Mouse (Mus musculus): ENCODE measurements around the gene Hnrnpa1.

Gene Hnrnpa1

DNA sequence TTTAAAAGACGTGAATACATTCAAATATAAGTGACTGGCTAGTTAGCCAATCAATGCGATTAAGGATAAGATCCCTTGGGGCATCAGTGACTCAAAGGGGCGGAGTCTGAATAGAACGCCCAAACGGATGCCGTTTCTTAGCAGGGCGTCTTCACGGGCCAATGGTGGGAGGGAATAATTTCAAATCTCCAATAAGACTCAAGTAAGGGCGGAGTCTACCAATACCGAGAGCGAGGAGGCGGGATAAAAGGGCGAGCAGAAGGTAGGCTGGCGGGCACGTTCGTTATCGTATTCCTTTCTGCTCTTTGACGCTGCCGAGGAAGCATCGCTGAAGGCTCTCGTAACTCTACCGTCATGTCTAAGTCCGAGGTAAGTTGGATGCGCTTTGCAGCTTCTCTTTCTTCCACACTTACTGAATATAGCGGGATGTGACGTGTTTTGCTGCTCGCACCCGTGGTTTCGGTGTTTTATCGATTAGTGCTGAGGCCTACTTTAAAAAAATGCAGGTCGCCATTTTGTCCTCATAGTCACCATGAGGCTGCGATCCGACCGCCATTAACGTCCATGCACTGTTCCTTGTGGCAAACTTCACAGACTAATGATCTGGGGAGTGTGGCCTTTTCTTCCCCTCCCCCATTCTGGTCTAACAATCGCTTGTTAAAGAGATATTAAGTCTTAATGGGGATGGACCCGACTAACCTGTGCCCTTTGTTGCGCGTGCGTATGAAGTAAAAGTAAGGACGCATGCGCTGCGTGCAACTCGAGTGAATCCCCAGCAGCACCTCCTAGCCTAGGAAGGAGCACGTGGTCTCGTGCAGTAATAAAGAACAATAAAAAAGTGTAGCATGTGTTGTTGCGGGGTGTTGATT is at the start of gene Hnrnpa1:
Hnrnpa1 (plus strand) TSS at position 273 of the 869 bp plus-strand sequence.
- peak; percentile 98 for DNase-seq (ENCODE audit: low read depth, low spot score)

DNA sequence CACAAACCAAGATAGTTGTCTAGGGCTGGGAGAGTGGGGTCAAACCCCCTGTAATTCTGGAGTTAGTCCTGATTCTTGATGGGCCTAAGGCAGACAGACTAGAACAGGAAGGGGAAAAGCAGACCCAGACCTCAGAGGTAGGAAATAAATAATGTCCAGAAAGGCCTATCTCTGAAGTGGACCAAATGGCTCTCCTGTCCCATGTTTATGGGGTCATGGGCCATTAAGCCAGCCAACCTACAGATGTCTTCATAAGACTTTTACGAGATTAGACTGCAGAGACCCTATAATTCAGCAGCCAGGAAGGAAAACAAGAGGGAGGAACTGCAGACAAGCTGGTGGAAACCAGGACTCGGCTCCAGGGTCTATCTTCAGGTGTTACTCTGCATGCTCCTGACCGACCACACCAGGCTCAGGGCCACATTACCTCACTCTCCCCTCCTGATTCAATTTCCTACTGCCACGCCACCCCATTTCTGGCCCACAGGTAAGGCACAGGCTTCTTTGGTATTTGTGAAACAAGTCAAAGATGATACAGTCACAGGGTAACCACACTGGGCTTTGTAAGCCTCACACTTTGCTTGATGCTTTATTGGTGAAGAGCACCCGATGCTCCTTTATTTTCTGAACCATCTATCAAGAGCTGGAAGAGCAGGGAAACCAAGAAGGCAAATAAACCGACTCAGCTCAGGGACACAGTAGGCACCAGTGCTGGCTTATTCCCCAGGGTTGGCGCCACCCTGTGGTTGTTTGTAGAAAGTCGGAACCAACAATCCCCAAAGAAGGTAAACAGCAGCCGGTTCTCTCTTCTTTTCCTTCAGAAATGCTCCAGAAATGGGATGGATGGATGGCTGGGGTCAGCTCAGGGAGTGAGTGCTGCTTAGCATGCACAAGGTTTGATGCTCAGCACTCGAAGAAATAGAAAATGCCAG is 49.4 kb upstream of the Hnrnpa1 start:
- DNase-seq (ENCODE audit: low read depth, low spot score) = no peak

DNA sequence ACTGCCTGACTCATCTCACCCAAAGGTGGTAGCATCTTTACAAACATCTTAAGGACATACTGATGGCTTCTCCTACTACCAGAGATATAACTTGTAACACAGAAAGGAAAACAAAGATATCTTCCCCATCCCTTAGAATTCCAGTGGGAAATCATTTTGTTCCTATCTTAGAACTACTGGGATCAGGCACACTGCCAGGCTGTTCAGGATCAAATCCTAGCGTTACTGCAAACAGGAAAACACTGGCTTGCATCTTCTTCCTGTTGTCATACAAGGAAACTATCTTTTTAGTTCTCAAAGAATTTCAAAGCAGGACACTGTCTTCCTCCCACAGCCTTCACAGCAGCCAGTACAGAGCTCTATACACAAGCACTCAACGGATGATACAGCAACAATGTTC is 46.6 kb upstream of the Hnrnpa1 start:
- DNase-seq (ENCODE audit: low read depth, low spot score) = no peak

DNA sequence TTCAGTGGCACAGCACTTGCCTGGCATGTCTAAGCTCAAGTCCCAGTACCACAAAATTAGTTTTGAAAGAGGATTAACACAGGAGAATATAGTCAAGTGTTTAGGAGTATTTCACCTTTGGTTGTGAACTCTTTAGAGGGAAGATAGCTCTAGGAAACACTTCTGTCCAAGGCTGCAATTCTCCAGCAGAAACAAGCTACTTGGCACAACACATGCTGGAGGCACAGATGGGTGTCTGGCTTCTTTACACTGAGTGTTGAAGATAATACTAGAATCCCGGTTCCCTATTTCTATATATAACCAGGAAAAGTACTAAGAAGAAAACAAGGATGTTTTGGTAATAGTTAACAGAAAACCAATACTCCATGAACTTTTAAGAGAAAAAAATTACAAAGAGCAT is 43.4 kb upstream of the Hnrnpa1 start:
- no peak for DNase-seq (ENCODE audit: low read depth, low spot score)

DNA sequence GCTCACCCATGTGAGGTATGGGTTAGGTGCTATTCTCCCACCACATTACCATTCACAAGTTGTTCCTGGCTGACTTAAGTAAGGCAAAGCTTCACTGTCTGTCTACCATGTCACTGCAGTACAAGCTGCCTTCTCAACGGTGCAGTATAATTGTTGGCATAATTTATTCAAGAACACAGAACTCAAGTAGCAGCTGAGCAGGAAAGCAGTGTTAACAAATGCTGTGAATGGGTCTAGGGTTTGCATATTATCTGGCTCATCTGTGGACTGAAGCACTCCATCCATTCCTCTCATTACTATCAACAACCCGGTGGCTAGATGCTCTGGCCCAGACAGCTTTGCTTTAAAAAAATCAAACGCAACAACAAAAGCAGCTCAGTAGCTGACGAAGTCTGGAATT is 42.4 kb upstream of the Hnrnpa1 start:
- no peak for DNase-seq (ENCODE audit: low read depth, low spot score)

DNA sequence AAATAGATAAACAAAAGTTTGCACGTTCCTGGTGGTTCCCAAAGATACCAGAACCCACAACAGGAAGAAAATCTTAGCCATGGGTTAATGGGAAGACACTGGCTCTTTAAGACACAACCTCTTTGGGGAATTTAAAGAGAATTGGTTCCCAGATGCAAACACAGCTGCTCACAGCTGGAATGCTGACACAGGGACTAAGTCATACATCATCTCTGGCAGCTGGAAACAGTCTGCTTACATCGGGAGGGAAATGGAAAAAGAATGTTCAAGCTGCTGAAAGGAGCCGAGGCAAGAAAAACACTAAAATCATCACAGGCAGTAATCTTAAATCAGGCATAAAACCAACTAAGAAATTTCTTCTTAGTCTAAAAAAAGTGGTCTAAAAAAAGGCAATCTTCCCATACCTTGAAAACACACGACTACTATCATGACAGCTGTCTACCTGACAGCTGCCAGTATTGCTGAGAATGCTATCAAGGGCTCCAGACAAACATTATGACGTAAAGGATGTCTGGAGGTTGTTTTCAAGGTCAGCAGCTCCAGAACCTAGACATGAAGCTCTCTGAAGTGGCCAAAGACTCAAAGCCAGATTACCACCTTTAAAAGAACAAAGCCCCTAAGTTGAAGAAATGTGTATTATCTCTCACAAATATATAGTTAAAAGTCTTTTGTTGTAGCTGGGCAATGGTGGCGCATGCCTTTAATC is 38.0 kb upstream of the Hnrnpa1 start:
- no peak for DNase-seq (ENCODE audit: low read depth, low spot score)

DNA sequence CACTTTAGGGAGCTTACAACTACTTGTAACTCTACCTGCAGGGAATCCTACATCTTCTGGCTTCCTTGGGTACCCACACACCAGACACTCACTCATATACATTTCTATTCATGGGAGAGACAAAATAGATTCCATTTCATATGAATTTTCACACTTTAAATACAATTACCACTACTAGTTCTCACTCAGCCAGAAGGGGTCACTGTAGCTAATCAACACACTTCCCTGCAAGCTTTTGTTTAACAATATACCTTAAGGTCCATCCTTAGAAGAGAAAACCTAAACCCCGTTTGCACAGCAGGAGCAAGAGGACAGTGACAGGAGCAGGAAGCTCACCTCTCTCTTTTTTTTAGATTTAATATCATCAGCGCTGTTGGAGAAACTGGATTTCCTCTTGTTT is 35.1 kb upstream of the Hnrnpa1 start:
- no peak for DNase-seq (ENCODE audit: low read depth, low spot score)

DNA sequence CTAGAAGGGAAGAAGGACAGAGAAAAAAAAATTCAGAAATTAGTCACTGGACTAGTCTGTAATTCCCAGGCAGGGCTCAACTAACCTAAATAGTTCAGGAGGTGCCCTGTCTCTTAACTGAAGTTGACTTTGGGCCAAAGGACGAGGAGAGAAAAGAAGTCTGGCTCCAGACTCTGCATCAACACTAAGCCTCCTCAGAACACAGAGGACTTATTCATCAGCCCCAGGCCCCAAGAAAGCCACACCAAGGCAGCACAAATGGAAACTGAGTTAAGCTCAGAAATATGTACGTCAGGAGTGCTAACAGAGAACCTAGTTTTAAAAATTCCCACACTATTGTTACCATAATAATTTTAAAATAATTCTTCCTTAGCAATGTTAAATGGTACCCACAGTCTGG is 26.1 kb upstream of the Hnrnpa1 start:
- DNase-seq (ENCODE audit: low read depth, low spot score) = no peak

DNA sequence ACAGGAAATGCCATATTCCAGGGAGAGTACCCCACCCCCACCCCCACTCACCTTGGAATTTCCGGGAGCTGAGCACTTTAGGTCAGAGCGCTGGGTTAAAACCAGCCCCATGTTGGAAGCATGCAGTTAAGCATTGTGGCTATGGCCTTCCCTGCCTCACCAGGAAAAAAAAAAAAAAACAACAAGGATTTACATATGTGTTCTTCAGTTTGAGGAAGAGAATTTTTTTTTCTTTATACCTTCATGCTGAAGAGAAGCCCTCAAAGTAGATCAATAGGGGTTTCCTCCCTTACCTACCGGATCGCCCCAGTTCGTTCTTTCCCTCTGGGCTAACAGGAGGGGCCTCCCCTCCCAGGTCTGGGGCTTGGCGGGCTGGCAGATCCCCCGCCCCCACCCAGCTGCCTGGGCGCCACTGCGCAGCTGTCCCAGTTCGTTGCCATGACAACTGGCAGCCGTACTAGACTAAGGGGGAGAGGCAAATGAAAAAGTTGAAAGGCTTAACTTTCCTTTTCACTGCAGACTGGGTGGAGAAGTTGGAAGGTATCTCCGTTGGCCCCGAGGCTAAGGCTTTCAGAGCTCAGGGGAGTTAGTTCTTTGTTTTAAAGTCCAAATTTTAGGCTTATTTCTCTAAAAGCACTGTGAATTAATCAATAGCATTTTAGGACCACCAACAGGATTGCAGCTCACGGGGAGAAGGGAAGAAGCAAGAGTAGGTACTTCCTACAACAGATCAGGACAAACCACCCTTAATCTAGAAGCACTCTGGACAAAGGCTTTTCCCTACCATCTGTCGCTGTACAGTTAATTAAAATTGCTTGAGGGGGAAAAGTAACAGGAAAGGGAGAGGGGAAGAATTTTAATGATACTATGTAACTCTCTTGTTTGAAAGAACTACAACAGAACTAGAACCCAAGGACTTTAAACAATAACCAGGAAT is 25.0 kb upstream of the Hnrnpa1 start:
- peak; percentile 13 for DNase-seq (ENCODE audit: low read depth, low spot score)

DNA sequence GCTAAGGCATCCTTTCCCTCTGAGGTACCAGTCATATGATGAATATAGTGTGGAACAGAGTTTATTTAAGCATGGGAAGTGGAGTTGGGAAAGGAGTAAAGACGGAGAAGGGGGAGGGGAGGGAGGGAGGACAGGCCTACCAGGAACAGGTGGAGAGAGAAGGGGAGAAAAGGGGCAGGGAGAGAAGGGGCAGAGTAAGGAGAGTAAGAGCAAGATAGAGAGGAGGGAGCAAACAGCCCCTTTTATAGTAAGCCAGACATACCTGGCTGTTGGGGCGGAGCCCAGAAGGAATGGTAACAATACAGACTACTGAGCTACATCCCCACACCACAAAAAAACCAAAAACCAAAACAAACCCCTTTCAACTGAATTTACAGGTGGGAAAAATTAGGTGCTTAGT is 24.2 kb upstream of the Hnrnpa1 start:
- no peak for DNase-seq (ENCODE audit: low read depth, low spot score)

DNA sequence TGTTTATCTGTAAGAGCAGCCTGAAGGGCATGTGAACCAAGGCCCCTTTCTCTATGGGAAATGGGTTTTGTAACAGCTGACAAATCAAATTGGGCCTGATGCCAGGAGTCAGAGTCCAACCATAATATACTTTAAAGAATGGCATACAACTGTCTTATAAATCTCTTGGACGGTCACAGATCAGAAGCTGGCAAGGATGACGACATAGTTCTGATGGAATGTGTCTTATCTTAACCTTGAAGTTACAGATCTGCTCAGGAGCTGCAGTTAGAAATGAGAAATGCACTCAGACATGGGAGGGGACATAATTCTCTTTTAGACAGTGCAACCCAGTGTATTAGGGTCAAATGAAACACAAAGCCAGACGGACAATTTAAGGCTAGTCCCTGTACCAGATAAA is 19.4 kb upstream of the Hnrnpa1 start:
- DNase-seq (ENCODE audit: low read depth, low spot score) = no peak

DNA sequence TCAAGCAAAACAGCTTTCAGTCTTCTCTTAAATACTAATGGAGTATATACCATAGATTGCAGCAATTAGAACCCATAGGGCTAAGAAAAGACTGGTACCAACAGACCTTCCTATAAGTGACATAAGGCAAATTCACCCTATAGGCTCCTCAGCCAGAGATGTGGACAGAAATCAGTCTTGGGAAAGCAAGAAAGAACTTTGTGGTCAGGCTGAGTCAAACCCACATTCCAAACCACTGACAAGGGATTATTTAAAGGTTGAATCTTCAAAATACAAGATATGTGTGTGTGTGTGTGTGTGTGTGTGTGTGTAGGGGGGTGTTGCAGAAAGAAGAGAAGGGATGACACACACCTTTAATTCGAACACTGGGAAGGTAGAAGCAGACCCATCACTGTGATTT is 18.8 kb upstream of the Hnrnpa1 start:
- DNase-seq (ENCODE audit: low read depth, low spot score) = no peak

DNA sequence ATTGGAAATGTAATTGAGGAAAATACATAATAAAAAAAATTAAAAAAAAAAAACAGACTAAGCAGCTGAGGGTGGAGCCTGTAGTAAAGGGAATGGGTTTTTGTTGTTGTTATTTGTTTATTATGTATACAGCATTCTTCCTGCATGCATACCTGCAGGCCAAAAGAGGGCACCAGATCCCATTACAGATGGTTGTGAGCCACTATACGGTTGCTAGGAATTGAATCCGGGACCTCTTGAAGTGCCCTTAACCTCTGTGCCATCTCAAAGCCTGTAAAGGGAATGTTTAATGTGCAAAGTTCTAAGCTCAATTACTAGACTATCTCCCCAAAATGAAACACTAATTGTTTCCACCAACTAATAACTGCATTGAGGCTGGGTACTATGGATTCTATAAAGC is 16.1 kb upstream of the Hnrnpa1 start:
- DNase-seq (ENCODE audit: low read depth, low spot score) = no peak

DNA sequence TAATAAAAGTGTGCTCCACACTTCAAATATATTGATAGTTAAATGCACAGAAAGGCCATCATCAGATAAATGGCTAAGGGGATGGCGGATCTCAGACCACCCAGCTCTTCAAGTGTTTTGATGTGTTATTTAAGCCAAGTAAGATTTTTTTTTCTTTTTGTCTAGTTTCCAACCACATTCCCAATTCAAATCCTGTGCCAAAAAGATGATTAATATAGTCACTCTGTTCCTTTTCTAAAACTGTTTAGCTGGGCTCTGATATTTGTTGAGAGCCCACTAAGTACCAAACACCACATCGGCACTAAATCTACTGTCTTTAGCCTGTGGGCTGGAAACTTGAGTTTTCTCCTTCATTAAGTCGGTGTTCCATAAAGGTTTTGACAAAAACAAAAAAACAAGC is 13.2 kb upstream of the Hnrnpa1 start:
- no peak for DNase-seq (ENCODE audit: low read depth, low spot score)

DNA sequence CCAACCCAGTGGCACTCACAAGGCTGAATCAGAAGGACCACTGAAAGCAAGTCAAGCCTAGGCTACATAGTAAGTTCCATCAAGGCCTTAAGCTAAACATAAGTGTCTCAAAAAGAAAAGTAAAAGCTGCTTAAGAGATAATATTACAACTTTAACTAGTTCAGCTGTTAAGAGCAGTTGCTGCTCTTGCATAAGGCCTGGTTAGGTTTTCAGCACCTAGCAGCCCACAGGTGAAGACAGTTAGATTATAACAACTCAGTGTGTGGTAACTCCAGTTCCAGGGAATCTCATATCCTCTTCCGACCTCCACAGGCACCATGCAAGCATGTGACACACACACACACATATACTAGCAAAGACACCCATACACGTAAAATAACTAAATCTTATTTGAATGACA is 12.7 kb upstream of the Hnrnpa1 start:
- no peak for DNase-seq (ENCODE audit: low read depth, low spot score)

DNA sequence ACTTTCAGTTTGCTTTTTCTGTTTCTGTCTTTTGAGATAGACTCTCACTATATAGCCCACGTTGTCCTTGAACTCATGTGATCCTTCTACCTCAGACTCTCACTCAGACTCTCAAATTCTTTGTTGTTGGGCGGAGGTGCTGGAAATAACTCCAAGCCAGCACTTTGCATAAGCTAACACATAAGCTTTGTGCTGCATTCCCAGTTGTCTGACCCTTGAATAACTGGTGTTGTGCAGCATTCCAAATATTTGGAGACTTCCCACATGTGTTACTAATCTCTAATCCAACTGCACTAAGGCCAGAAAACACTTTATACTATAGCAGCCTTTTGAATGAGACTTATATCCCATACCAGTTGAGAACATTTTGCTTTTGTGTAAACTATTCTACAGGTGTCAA is 11.3 kb upstream of the Hnrnpa1 start:
- no peak for DNase-seq (ENCODE audit: low read depth, low spot score)

DNA sequence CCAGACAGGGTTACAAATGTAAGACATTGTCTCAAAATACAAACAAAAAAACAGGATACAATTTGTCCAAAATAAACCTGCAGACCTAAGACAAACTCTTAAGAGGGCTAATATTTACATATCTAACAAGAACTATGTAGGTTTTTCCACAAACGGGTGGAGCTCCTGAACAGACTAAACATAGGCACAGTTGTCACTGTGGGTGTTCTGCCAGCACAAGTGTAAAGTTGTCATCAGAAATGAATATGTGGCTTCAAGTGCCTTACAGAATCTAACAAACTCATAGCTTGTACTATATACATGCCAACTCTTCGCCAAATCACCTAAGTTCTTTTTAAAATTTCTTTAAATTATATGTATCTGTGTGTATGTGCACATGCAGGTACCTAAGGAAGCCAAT is 7.1 kb upstream of the Hnrnpa1 start:
- DNase-seq (ENCODE audit: low read depth, low spot score) = no peak

DNA sequence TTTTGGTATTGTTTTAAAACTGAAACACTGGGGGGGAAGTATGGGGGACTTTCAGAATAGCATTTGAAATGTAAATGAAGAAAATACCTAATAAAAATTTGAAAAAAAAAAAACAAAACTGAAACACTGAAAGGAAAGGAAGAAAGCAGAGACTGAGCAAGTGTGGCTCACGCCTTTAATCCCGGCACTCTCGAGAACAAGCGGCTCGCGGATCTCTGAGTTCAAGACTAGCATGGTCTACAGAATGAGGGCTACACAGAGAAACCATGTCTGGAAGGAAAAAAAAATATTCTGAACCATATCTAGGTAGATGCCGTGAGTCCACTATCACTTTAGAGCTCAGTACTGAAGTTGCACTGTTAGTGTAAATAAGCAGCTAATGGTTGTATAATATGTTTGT is 2.9 kb upstream of the Hnrnpa1 start:
- DNase-seq (ENCODE audit: low read depth, low spot score) = no peak

DNA sequence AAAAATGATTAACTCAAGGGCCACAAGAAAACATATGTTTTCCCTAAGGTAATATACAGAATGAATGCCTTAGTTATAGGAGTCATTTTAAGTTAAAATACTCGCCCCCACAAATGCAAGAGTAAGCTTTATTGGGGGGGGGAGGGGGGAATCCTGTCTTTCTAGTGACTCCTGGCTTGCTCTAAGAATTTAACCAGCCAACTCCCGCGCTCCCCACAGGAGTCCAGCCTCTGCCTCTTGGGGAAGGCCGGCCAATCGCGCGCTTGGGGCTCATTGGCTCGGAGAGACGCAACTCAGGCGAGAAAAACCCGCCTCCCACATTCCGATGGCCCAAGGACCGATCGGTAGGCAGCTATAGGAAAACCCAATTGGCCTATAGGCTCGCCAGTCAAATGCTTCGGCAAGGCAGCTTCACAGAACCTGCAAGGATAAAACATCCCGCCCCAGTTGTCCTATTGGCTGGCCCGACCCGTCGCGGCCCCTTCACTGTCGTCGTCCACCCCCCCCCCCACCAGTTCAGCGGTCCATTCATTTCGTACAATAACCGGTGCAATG is 1.0 kb upstream of the Hnrnpa1 start:
- peak; percentile 95 for DNase-seq (ENCODE audit: low read depth, low spot score)

DNA sequence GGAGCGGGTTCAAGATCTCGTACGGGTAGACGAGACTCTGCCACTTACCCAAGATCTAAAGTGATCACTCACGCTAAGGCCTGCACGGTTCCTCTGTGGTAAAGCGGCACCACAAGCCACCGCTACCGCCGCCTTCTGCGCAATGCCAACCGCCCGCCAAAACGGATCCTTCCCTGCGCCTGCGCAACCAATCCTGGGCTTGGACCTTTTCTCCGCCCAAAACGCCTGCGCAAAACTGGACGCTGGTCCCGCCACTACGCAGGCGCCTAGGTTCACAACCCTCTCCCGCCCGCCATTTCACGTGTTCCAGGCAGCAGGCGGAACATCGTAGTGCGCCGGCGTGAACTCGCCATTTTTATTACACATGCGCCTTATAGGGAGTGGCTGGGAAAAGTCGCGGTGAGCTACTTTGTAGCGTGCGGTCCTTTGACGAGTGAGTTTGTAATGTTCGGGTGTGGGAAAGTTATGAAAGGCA is 510 bp upstream of the Hnrnpa1 start, which contains the start of gene Cbx5:
Cbx5 (minus strand) TSS at position 132 of the 475 bp plus-strand sequence.
- DNase-seq (ENCODE audit: low read depth, low spot score) = peak; percentile 81
